Mouse (Mus musculus) spleen, adult 2 months (tissue): ENCODE measurements at regions not wholly inside any gene's neighbourhood (a gene's known extent, or its start where the extent isn't known, plus 50 kb on each side); places are given as distances from the start of the nearest gene placed in this dataset.
A peak's percentile ranks its signal among the peaks of the same experiment; 100 is the strongest.

Source experiments
- DNase-seq, 2 experiments: peaks; one replicate each; pipeline versions ENCODE4 v3.0.0 to v3.0.0-alpha.2; 2012 to 2021; ENCODE audit warnings: low spot score in 2 of 2, low read depth in 1 of 2
- H3K27ac ChIP-seq: fragments of 200-500 bp; 2 replicates; pipeline ENCODE4 v1.5.1; 2012; ENCODE audit warnings: low read length, inconsistent platforms; ENCODE audit not compliant: insufficient read depth
- H3K27me3 ChIP-seq: fragments of 200-500 bp; 2 replicates; pipeline ENCODE4 v1.6.1; 2012; ENCODE audit warnings: mild to moderate bottlenecking, moderate library complexity, low read length, inconsistent platforms; ENCODE audit not compliant: control insufficient read depth, insufficient read depth
- H3K36me3 ChIP-seq: fragments of 200-500 bp; 2 replicates; pipeline ENCODE4 v1.6.1; 2012; ENCODE audit warnings: mild to moderate bottlenecking, low read length, inconsistent platforms; ENCODE audit not compliant: control insufficient read depth, insufficient read depth
- H3K4me1 ChIP-seq: fragments of 200-500 bp; 2 replicates; pipeline ENCODE4 v1.6.1; 2011; ENCODE audit warnings: inconsistent platforms; ENCODE audit not compliant: control insufficient read depth, insufficient read depth, insufficient read length
- H3K4me3 ChIP-seq: fragments of 200-500 bp; 2 replicates; pipeline ENCODE4 v1.5.1; 2011; ENCODE audit warnings: mild to moderate bottlenecking, inconsistent platforms; ENCODE audit not compliant: insufficient read depth, insufficient read length; ENCODE audit errors: extremely low read depth
- CTCF ChIP-seq: fragments of 200-500 bp; IDR thresholded peaks from 2 replicates; pipeline ENCODE4 v1.5.1; 2011; ENCODE audit warnings: mild to moderate bottlenecking, inconsistent platforms; ENCODE audit not compliant: insufficient read depth, insufficient read length, insufficient replicate concordance; ENCODE audit errors: extremely low read depth
- POLR2A ChIP-seq: fragments of 200-500 bp; IDR thresholded peaks from 2 replicates; pipeline ENCODE4 v1.6.1; 2011; ENCODE audit warnings: low read depth, low read length, inconsistent platforms
- WGBS: fragments of 180-500 bp; shearing (Covaris S2); methylation state at CpG from one replicate; pipeline ENCODE4 v1.1.7; 2018; 5-methylcytosine and 5-hydroxymethylcytosine counted together

GRCm38 (mm10) chr10:37561705-37562104 lies 423.0 kb upstream of the Marcks start:
- Histone ChIP-seq H3K4me3 (no peak overlapping the region), H3K27me3 (no peaks in the 10 kb centered on the region), H3K27ac (no peak overlapping the region), H3K4me1 (no peaks in the 10 kb centered on the region; the same call in 1 of the 2 replicates), H3K36me3 (no peaks in the 10 kb centered on the region)
- DNase-seq = peak in 1 of 2 experiments; percentile 29
- no peak for TF ChIP-seq CTCF
- TF ChIP-seq POLR2A = no peak
- WGBS = 27% methylated on average over 2 of the region's 2 CpGs

GRCm38 (mm10) chr10:37549446-37549845 lies 410.7 kb upstream of the Marcks start:
- H3K27ac ChIP-seq = no peak overlapping the region
- no peaks in the 10 kb centered on the region for H3K36me3 ChIP-seq
- H3K4me3 ChIP-seq = no peak overlapping the region
- DNase-seq = no peak
- no peaks in the 10 kb centered on the region for H3K27me3 ChIP-seq
- WGBS = 68% methylated on average over 2 of the region's 2 CpGs
- no peak for TF ChIP-seq CTCF
- no peak for TF ChIP-seq POLR2A
- H3K4me1 ChIP-seq = no peaks in the 10 kb centered on the region

DNA sequence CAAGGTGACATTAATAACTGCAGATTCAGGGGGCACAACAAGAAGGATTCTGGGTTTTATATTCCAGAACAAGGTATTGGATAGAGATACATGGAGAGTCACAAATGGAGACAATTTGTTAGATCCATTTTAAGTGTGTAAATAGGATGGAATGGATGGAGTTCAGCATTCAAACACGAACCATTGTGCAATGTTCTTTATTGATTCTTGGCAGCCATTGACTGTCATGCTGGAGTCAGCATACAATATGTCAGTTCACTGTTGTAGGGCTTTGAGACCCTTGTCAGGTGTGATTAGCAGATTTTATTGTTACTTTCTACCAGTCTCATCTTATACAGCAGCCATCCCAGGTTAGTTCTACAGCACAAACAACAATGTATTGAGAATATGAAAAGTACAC lies 402.0 kb upstream of the Marcks start:
- TF ChIP-seq CTCF (no peak), POLR2A (no peak)
- no peaks in the 10 kb centered on the region for H3K4me1 ChIP-seq
- no peaks in the 10 kb centered on the region for H3K27me3 ChIP-seq
- H3K27ac ChIP-seq = no peak overlapping the region
- H3K4me3 ChIP-seq = no peak overlapping the region
- no peak for DNase-seq
- H3K36me3 ChIP-seq = no peaks in the 10 kb centered on the region
- WGBS = 85% methylated on average over 1 of the region's 1 CpGs

DNA sequence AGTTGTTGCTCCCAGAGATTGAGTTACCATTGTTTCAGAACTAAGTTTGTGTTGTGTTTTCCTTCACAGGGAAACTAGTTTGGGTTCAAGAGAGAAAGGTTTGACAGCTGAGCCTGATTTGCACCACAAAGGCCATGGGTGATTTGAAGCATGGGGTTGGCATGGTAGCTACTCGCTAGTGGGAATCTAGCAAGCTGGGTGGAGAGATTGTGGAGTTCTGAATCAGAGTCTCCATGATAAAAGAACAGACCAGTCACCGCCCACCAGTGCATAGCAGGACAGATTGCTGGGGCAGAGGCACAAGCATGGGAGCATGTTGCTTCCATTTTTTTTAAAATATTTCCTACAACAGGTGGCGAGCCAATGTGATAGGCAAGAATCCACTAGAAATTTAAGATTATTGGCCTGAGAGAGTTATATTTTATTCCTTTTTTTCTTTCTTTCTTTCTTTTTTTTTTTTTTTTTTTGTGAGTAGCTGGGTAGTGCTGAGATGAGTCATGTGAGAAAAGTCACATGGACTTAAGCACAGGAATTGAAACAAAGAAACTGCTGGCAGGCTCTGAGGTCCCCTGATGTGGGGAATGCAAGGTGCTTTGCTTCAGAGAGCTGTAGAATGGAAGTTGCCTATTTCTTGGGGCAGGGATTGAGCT lies 367.4 kb upstream of the Marcks start:
- Histone ChIP-seq H3K36me3 (no peaks in the 10 kb centered on the region), H3K27ac (no peak overlapping the region), H3K27me3 (no peaks in the 10 kb centered on the region), H3K4me3 (no peak overlapping the region), H3K4me1 (no peaks in the 10 kb centered on the region)
- WGBS = 90% methylated on average over 3 of the region's 3 CpGs
- TF ChIP-seq CTCF (no peak), POLR2A (no peak)
- DNase-seq = no peak

- Histone ChIP-seq H3K4me1 (no peaks in the 10 kb centered on the region), H3K27me3 (no peaks in the 10 kb centered on the region), H3K36me3 (no peaks in the 10 kb centered on the region), H3K27ac (no peak overlapping the region), H3K4me3 (no peak overlapping the region)
- 88% methylated on average over 2 of the region's 2 CpGs for WGBS
- no peak for DNase-seq
- TF ChIP-seq CTCF = no peak
- no peak for TF ChIP-seq POLR2A
Observed at GRCm38 (mm10) chr10:37504468-37504867, 365.7 kb upstream of the Marcks start.

GRCm38 (mm10) chr10:37502505-37502904 lies 363.8 kb upstream of the Marcks start:
- DNase-seq = no peak
- Histone ChIP-seq H3K36me3 (no peaks in the 10 kb centered on the region), H3K4me1 (no peaks in the 10 kb centered on the region), H3K4me3 (no peak overlapping the region), H3K27me3 (no peaks in the 10 kb centered on the region), H3K27ac (no peak overlapping the region)
- TF ChIP-seq POLR2A = no peak

DNA sequence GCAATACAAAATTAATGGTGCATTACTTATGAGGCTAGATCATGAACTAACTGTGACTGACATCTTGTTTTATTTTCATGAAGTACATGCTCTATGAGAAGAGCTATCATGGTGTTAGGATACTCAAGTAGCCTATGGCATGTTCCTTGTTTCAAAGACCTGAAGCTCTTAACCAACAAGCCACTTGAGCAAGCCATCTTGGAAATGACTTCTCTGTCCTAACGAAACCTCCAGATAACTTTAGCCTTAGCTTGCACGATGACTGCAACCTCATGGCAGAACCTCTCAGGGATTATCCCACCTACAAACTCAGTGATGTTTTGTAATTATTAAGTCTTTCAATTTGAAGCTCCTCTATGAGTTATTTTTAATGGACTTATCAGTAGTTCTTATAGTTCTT lies 362.3 kb upstream of the Marcks start:
- TF ChIP-seq CTCF (no peak), POLR2A (no peak)
- H3K36me3 ChIP-seq = no peaks in the 10 kb centered on the region
- H3K4me3 ChIP-seq = no peak overlapping the region
- WGBS = 97% methylated on average over 2 of the region's 2 CpGs
- H3K27ac ChIP-seq = no peak overlapping the region
- DNase-seq = no peak
- H3K27me3 ChIP-seq = no peaks in the 10 kb centered on the region
- H3K4me1 ChIP-seq = no peaks in the 10 kb centered on the region
